Mouse (Mus musculus): ENCODE results near the gene Trpv3. TPM values are rescaled to one million over a fixed set of nuclear protein-coding genes. Genes with fewer than 3 reads are reported as not detected.

Gene Trpv3
- under 1 TPM; 0.26 to 0.50 TPM for total RNA-seq (2021)
- long read RNA-seq, experiment 1, result 0 reads
- long read RNA-seq, experiment 2, partial matches to known transcripts, result 0 of 1 reads
- long read RNA-seq, experiment 2, other reads (novel, unspliced or antisense), result 1 of 1 reads

GRCm38 (mm10) chr11:73267267-73267666 is at the start of gene Trpv3:
Trpv3 (plus strand) TSS chr11:73267388.
- Histone ChIP-seq H3K4me3 (no peak within 1 kb of the TSS), H3K27ac (no peak within 1 kb of the TSS)
- no peak for DNase-seq (ENCODE audit: extremely low spot score in 1 of 2, low spot score in 2 of 2)
- intact Hi-C loops (cut with DNase I), result no loop called here
- TF ChIP-seq CTCF (IDR thresholded peaks at IDR 0.05), result no peak

- no peak for DNase-seq (ENCODE audit: extremely low spot score in 1 of 2, low spot score in 2 of 2)
- peak; percentile 24 for TF ChIP-seq CTCF (IDR thresholded peaks at IDR 0.05)
- no peak overlapping the region for H3K4me3 ChIP-seq
- no peak overlapping the region for H3K27ac ChIP-seq
- intact Hi-C loops (cut with DNase I), result no loop called here
These were observed 47.5 kb upstream of the Trpv3 start for GRCm38 (mm10) chr11:73219671-73220070.

DNA sequence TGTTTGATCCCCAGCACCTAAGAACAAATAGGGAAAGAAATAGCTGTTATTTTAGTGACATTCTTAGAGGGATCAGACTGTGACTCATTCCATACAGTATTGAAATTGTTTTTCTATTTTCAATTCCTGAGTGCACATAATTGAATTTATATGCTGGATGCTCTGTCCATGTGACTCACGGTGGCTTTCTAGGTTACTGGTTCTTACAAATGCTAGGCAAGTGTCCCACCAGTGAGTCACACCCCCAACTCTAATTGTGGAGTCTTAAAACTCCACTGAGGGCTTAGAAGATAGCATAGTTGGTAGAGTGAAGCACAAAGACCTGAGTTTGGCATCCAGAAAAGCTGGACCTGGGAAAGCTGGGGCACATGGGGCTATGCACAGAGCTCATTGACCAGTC is 46.5 kb upstream of the Trpv3 start:
- Histone ChIP-seq H3K27ac (no peak overlapping the region), H3K4me3 (no peak overlapping the region)
- intact Hi-C loops (cut with DNase I), result no loop called here
- no peak for DNase-seq (ENCODE audit: extremely low spot score in 1 of 2, low spot score in 2 of 2)
- TF ChIP-seq CTCF (IDR thresholded peaks at IDR 0.05), result no peak

DNA sequence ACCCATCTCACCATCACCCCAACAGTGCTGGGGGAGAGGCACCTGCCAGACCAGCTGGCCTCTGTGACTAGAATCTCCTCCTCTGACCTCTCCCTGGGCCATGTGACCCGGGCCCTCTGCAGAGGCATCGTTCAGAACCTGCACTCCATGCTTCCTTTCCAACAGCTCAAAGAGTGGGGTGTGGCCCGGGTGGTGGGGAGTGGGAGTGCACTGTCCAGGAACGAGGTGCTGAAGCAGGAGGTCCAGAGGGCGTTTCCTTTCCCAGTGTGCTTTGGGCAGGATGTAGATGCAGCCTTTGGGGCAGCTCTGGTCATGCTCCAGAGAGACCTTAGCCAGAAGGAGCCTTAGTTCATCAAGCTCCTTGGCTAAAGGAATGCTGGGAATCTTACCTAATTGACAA is 44.3 kb upstream of the Trpv3 start:
- Histone ChIP-seq H3K27ac (no peak overlapping the region), H3K4me3 (no peak overlapping the region)
- no peak for TF ChIP-seq CTCF (IDR thresholded peaks at IDR 0.05)
- DNase-seq (ENCODE audit: extremely low spot score in 1 of 2, low spot score in 2 of 2), result no peak
- intact Hi-C loops (cut with DNase I), result no loop called here

DNA sequence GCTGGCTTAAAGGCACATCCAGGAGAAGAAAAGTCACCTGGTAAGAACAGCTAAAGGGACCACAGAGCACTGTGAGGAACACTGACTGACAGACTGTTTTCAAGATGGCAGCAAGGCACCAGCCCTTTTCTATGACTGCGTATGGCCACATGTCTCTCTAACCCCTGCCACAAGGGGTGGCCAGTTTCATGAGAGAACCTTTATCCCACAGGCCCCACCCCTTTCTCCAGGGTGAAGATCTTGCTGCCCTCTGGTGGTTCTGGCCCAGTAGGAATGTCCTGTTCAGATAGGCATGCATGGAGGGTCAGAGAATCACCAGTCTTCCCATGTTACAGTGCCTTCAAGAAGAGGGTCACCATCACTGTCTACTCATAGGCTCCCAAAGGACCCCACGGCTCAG is 43.2 kb upstream of the Trpv3 start:
- Histone ChIP-seq H3K27ac (no peak overlapping the region), H3K4me3 (no peak overlapping the region)
- intact Hi-C loops (cut with DNase I), result no loop called here
- TF ChIP-seq CTCF (IDR thresholded peaks at IDR 0.05), result peak; percentile 34
- DNase-seq (ENCODE audit: extremely low spot score in 1 of 2, low spot score in 2 of 2), result no peak

DNA sequence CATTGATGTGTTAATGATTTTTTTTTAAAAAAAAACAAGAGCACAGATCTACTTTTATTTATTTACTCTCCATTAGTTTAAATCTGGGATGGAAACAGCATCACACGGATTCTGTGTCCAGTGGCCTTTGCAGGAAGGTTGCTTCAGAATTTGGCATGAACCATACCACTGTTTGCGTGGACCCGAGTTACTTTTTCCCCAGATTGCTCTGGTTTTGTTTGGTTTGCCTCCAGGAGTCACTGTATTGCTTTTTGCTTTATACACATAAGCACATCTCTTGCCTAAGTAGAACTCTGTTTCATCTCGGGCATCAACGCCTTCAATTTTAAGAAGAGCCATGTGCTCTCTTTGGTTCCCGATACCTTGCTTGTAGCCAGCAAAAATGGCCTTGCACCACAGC is 41.3 kb upstream of the Trpv3 start:
- H3K4me3 ChIP-seq, result no peak overlapping the region
- no peak for TF ChIP-seq CTCF (IDR thresholded peaks at IDR 0.05)
- H3K27ac ChIP-seq, result no peak overlapping the region
- no peak for DNase-seq (ENCODE audit: extremely low spot score in 1 of 2, low spot score in 2 of 2)
- intact Hi-C loops (cut with DNase I), result no loop called here

- TF ChIP-seq CTCF (IDR thresholded peaks at IDR 0.05), result no peak
- Histone ChIP-seq H3K4me3 (no peak overlapping the region), H3K27ac (no peak overlapping the region)
- intact Hi-C loops (cut with DNase I), result no loop called here
- DNase-seq (ENCODE audit: extremely low spot score in 1 of 2, low spot score in 2 of 2), result no peak
These were observed 38.3 kb upstream of the Trpv3 start for GRCm38 (mm10) chr11:73228881-73229280.

DNA sequence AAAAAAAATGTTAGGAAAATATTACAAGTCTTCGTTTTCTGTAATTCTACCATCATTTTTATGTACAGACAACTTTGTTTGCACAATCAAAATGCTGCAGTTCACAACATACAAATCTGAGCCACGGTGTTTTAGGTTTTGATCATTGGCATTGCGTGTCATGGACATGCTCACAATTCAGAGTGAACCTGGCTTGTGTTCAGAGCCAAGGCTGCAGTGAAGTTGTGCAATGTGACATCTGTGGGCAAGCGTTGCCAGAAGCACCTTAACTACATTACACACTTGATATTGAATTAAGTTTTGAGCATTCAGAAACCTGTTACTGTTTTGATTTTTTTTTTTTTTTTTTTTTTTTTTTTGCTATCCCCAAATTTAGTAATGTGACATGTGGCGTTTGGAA is 37.1 kb upstream of the Trpv3 start:
- no peak for DNase-seq (ENCODE audit: extremely low spot score in 1 of 2, low spot score in 2 of 2)
- no peak overlapping the region for H3K4me3 ChIP-seq
- no peak overlapping the region for H3K27ac ChIP-seq
- TF ChIP-seq CTCF (IDR thresholded peaks at IDR 0.05), result no peak
- intact Hi-C loops (cut with DNase I), result no loop called here

DNA sequence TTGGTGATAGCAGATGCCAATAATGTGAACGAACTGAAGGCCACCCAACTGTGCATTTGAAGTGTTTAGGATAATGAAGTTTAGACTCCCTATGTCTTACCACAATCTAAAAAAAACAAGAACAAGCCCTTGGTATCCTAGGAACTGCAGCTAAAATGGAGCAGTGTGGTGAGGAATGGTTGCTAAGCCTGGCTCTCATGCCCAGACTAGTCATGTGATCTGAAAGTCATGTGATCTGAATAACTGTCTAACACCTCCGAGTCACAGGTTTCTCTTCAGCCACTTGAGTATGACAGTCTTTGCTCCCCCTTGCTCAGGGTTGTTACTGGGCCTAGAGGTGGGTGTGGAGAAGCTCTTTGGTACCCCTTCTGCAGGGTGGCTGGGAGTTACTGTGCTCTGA is 34.7 kb upstream of the Trpv3 start:
- TF ChIP-seq CTCF (IDR thresholded peaks at IDR 0.05), result no peak
- intact Hi-C loops (cut with DNase I), result no loop called here
- H3K27ac ChIP-seq, result no peak overlapping the region
- no peak for DNase-seq (ENCODE audit: extremely low spot score in 1 of 2, low spot score in 2 of 2)
- no peak overlapping the region for H3K4me3 ChIP-seq

DNA sequence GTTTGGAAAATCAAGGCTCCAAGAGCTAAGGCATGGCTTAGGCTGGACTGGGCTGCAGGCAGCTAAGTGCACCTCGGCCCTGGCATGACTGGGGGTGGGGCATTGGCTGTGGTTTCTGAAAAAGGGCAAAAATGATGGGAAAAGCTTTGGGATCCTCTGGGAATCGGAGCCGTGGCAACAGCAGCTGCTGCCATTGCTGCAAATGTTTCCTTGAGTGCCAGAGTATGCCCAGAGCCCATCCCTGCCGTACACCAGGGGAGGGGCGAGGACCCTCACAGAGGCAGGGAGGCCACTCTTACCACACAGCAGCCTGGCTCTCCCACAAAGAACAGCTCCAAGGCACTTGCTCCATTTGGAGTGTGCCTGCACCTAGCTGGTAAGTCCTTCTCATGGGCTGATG is 33.2 kb upstream of the Trpv3 start, which contains the start of gene Trpv1:
Gene Trpv1, plus strand, starts transcription at position 301 of the 400 bp plus-strand sequence.
- intact Hi-C loops (cut with DNase I), result no loop called here
- no peak within 1 kb of the TSS for H3K27ac ChIP-seq
- no peak within 1 kb of the TSS for H3K4me3 ChIP-seq
- DNase-seq (ENCODE audit: extremely low spot score in 1 of 2, low spot score in 2 of 2), result no peak
- no peak for TF ChIP-seq CTCF (IDR thresholded peaks at IDR 0.05)

DNA sequence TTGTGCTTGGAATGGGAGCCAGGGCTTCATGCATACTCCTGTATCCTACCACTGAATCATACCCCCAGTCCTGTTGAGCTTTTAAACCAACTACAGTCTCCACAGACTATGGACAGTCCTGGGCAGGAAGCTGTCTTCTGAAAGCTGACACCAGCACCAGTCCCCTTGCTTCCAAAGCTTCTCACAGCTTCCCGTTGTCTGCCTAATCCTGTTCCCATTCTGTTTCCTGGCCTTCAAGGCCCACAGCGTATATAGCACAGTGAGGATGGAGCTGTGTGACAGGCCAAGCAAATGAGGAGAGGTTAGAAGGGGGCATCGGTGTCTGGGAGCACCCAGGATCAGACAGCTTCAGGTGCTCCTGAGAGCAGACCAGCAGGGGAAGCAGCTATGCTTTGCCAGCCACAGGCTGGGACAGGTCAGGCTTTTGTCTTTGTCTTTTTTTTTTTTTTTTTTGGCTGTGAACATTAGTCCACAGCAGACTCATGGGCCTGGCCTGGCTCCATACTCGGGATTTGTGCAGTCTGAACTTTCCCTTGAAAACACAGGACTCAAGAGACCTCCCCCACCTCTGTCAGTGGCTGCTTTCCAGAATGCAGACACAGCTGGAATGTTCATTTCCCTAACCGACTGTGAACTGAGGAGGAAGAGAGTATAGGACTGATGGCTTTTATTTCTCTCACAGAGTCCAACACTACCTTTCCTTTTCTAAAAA is 31.0 kb upstream of the Trpv3 start:
- H3K27ac ChIP-seq, result no peak overlapping the region

DNA sequence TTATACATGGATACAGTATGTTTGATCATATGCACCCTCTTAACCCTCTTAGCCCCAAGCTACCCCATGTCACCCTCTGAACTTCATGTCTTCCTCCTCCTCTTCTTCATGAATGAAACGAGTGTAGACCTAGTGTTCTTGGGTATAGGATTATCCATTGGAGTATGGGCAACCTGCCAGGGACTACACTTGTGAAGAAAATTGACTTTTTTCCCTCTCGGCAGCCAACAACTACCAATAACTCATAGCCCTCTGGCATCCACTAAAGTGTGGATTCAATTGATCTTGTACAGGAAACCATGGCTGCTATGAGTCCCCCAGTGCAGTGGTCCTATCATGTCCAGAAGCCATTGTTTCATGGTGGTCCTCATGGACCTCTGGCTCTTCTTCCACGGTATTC is 30.5 kb upstream of the Trpv3 start:
- TF ChIP-seq CTCF (IDR thresholded peaks at IDR 0.05), result no peak
- no peak overlapping the region for H3K4me3 ChIP-seq
- intact Hi-C loops (cut with DNase I), result no loop called here
- DNase-seq (ENCODE audit: extremely low spot score in 1 of 2, low spot score in 2 of 2), result no peak
- no peak overlapping the region for H3K27ac ChIP-seq

More for the DNA sequence above, 31.0 kb upstream of the Trpv3 start:
- no peak overlapping the region for H3K4me3 ChIP-seq
- TF ChIP-seq CTCF (IDR thresholded peaks at IDR 0.05), result no peak
- intact Hi-C loops (cut with DNase I), result no loop called here
- DNase-seq (ENCODE audit: extremely low spot score in 1 of 2, low spot score in 2 of 2), result no peak

- intact Hi-C loops (cut with DNase I), result no loop called here
- H3K27ac ChIP-seq, result no peak overlapping the region
These were observed 25.0 kb upstream of the Trpv3 start for GRCm38 (mm10) chr11:73242199-73242598.

More at GRCm38 (mm10) chr11:73242199-73242598, 25.0 kb upstream of the Trpv3 start:
- TF ChIP-seq CTCF (IDR thresholded peaks at IDR 0.05), result no peak
- no peak for DNase-seq (ENCODE audit: extremely low spot score in 1 of 2, low spot score in 2 of 2)
- H3K4me3 ChIP-seq, result no peak overlapping the region

All from left cerebral cortex, adult 2 months (tissue).